Mouse (Mus musculus) erythroblast, embryonic 14.5 days (primary cell): Measurements from ENCODE around the gene Ptprd.

Experiments
- GATA1 ChIP-seq: IDR thresholded peaks from 2 replicates; pipeline ENCODE4 v1.6.1; 2012; ENCODE audit warnings: low read length, inconsistent platforms, mixed read lengths
- TAL1 ChIP-seq: IDR thresholded peaks from 3 replicates; pipeline ENCODE4 v1.6.1; 2012; ENCODE audit warnings: low read length, inconsistent platforms, mixed read lengths

DNA sequence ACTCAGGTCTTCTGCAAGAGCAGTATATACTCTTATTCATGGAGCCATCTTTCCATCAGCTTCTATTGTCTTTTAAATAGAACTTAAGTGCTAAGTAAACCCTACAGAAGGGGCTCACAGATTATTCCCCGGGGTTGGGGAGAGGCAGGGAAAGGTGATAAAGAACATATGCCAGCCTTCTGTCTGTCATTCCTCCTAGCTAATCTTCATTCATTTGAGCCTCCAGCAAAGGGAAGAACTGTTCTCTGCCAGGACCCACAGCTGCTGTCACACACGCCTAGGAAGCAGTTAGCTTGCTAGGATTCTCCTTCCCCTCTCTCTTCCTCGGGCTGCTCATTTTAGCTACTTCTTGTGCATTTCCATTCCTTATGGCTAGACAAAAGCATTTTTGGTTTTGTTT lies 2205.0 kb downstream of the Ptprd start:
- no peak for TF ChIP-seq TAL1
- TF ChIP-seq GATA1 = no peak
